18 mouse cellular contexts compared by ENCODE assay signal in the genomic region with DNA sequence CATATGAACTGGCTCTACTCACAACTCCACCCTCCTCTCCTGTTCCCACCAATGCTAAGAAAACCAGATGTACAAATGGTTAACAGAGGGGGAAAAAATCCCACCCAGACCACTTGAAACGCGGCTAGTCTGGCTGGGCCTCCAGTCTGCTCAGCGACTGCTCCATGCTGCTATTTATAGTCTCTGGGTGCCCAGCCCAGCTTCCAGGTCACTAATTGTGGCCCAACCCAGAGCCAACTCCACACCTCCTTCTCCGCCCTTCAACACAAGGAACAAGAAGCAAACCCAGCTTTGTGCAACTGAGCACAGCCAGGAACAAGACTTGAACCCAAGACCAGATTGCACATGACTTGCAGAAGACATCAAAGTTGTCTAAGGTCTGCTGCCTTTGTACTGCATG. TPM values are rescaled to one million over a fixed set of nuclear protein-coding genes. Genes with fewer than 3 reads are reported as not detected.
DNase-seq lines count a peak whose midpoint lies in the region; ATAC-seq and TF ChIP-seq lines count a peak whose summit lies in the region.
"Had no signal": no experiment of that assay in that cellular context is flagged by ENCODE, and none has a peak within 500 bp of the region (broad histone marks: within the 10 kb centered on the region; RNA-seq: fewer than 3 reads in every experiment).

No protein-coding gene starts in this region.

- TF ChIP-seq EP300 in heart, adult 2 months (IDR thresholded peaks at IDR 0.05; ENCODE audit: insufficient read depth, low read depth, low read length) = no peak

- H3K27ac ChIP-seq in intestine, embryonic 15.5 days = no peak overlapping the region
- H3K27ac ChIP-seq in intestine, postnatal 0 days (ENCODE audit: low read depth, low read length) = no peak overlapping the region
- H3K27ac ChIP-seq in heart, adult 2 months = no peak overlapping the region; the same call in 1 of the 2 replicates
- H3K27ac ChIP-seq in heart, embryonic 14.5 days (replicated peaks in 1 of 2; ENCODE audit: control insufficient read depth in 1 of 2, insufficient read depth in 1 of 2, low read depth in 2 of 2, low read length in 2 of 2) = peak overlapping the region; percentile 46 to 49
- H3K27ac ChIP-seq: embryonic facial prominence, embryonic 15.5 days; layer of hippocampus, adult 2 months; lung, embryonic 15.5 days; neural tube, embryonic 13.5 days had no signal

- H3K4me3 ChIP-seq in intestine, embryonic 15.5 days (replicated peaks) = no peak overlapping the region
- H3K4me3 ChIP-seq in intestine, postnatal 0 days (ENCODE audit: low read depth, low read length) = no peak overlapping the region
- no peak overlapping the region for H3K4me3 ChIP-seq in heart, adult 2 months
- H3K4me3 ChIP-seq in heart, embryonic 14.5 days (ENCODE audit: control insufficient read depth in 1 of 2, insufficient read depth in 1 of 2, low read depth in 1 of 2, low read length in 2 of 2) = no peak overlapping the region
- H3K4me3 ChIP-seq: embryonic facial prominence, embryonic 15.5 days; layer of hippocampus, adult 2 months; lung, embryonic 15.5 days; neural tube, embryonic 13.5 days had no signal

- 20% methylated on average over 4 of the region's 4 CpGs for WGBS in intestine, embryonic 15.5 days
- 8% methylated on average over 4 of the region's 4 CpGs for WGBS in intestine, postnatal 0 days
- WGBS in heart, adult 2 months = 14% methylated on average over 4 of the region's 4 CpGs
- WGBS in heart, embryonic 14.5 days = 14% methylated on average over 4 of the region's 4 CpGs

- TF ChIP-seq CTCF in intestine, postnatal 0 days (IDR thresholded peaks at IDR 0.05; ENCODE audit: low read depth) = no peak
- TF ChIP-seq CTCF in heart, adult 2 months (IDR thresholded peaks at IDR 0.05) = no peak

- H3K9ac ChIP-seq in intestine, embryonic 15.5 days = no peak overlapping the region
- H3K9ac ChIP-seq in intestine, postnatal 0 days (ENCODE audit: low read depth, low read length) = no peak overlapping the region
- H3K9ac ChIP-seq in heart, adult 2 months (ENCODE audit: low read depth, low read length) = no peak overlapping the region
- no peak overlapping the region for H3K9ac ChIP-seq in heart, embryonic 14.5 days (ENCODE audit: low read length)
- H3K9ac ChIP-seq: embryonic facial prominence, embryonic 15.5 days; lung, embryonic 15.5 days; neural tube, embryonic 13.5 days had no signal

- no peak overlapping the region for H3K4me2 ChIP-seq in intestine, embryonic 15.5 days (replicated peaks)
- H3K4me2 ChIP-seq in intestine, postnatal 0 days (replicated peaks; ENCODE audit: low read depth) = no peak overlapping the region
- peak overlapping the region; percentile 30 for H3K4me2 ChIP-seq in heart, embryonic 14.5 days (ENCODE audit: low read length)
- H3K4me2 ChIP-seq: embryonic facial prominence, embryonic 15.5 days; lung, embryonic 15.5 days; neural tube, embryonic 13.5 days had no signal

- no peaks in the 10 kb centered on the region for H3K36me3 ChIP-seq in intestine, embryonic 15.5 days
- no peaks in the 10 kb centered on the region for H3K36me3 ChIP-seq in intestine, postnatal 0 days (ENCODE audit: control insufficient read depth, insufficient read depth)
- H3K36me3 ChIP-seq in heart, adult 2 months (ENCODE audit: control insufficient read depth, insufficient read depth, low read length) = no peaks in the 10 kb centered on the region
- H3K36me3 ChIP-seq in heart, embryonic 14.5 days (ENCODE audit: control insufficient read depth, insufficient read depth, low read length) = no peaks in the 10 kb centered on the region
- H3K36me3 ChIP-seq: embryonic facial prominence, embryonic 15.5 days; lung, embryonic 15.5 days; neural tube, embryonic 13.5 days had no signal

- TF ChIP-seq POLR2A in heart, adult 2 months (IDR thresholded peaks at IDR 0.05; ENCODE audit: insufficient read depth, low read depth, low read length) = no peak

- H3K27me3 ChIP-seq in intestine, embryonic 15.5 days (replicated peaks) = no peaks in the 10 kb centered on the region
- no peaks in the 10 kb centered on the region for H3K27me3 ChIP-seq in intestine, postnatal 0 days (replicated peaks; ENCODE audit: control insufficient read depth, insufficient read depth, low read length)
- no peaks in the 10 kb centered on the region for H3K27me3 ChIP-seq in heart, adult 2 months (ENCODE audit: control insufficient read depth, insufficient read depth, low read length)
- no peaks in the 10 kb centered on the region for H3K27me3 ChIP-seq in heart, embryonic 14.5 days (ENCODE audit: control insufficient read depth, insufficient read depth, low read length)
- H3K27me3 ChIP-seq: embryonic facial prominence, embryonic 15.5 days; lung, embryonic 15.5 days; neural tube, embryonic 13.5 days had no signal

- ATAC-seq in intestine, embryonic 15.5 days = peak; percentile 72
- ATAC-seq in intestine, postnatal 0 days = no peak
- ATAC-seq in heart, embryonic 14.5 days (ENCODE audit: insufficient number of reproducible peaks, insufficient read depth, low FRiP score, low read depth) = no peak
- ATAC-seq: hindbrain, embryonic 16.5 days had no signal

- no peaks in the 10 kb centered on the region for H3K79me2 ChIP-seq in heart, adult 2 months (replicated peaks; ENCODE audit: control insufficient read depth, insufficient read depth, low read length)

- intact Hi-C loops in heart, adult 2 months (cut with DNase I) = no loop called here

- H3K9me3 ChIP-seq in intestine, embryonic 15.5 days = no peaks in the 10 kb centered on the region
- H3K9me3 ChIP-seq in intestine, postnatal 0 days (ENCODE audit: control insufficient read depth) = no peaks in the 10 kb centered on the region
- no peaks in the 10 kb centered on the region for H3K9me3 ChIP-seq in heart, embryonic 14.5 days (ENCODE audit: control insufficient read depth, low read length)
- H3K9me3 ChIP-seq: embryonic facial prominence, embryonic 15.5 days; lung, embryonic 15.5 days; neural tube, embryonic 13.5 days had no signal

- DNase-seq in heart, adult 2 months = peak; percentile 20 to 35
- peak; percentile 7 for DNase-seq in skeletal muscle tissue, adult 2 months (ENCODE audit: low read depth, low spot score)
- no peak for DNase-seq in cerebellum, postnatal 36 days
- no peak for DNase-seq in yolk sac, embryonic 10.5 days (ENCODE audit: low spot score)
- DNase-seq: cerebellum, adult 11 months; right cerebral cortex, postnatal 4 days; thymus, postnatal 4 days had no signal

- H3K4me1 ChIP-seq in intestine, embryonic 15.5 days (replicated peaks) = peaks cover 11% of the 10 kb centered on the region; the same call in 1 of the 2 replicates
- H3K4me1 ChIP-seq in intestine, postnatal 0 days (replicated peaks; ENCODE audit: control insufficient read depth, insufficient read depth, low read length) = no peaks in the 10 kb centered on the region
- H3K4me1 ChIP-seq in heart, adult 2 months (ENCODE audit: control insufficient read depth, insufficient read depth, low read length) = peaks cover 2% of the 10 kb centered on the region
- peaks cover 6 to 9% of the 10 kb centered on the region in 2 experiments for H3K4me1 ChIP-seq in heart, embryonic 14.5 days (ENCODE audit: control insufficient read depth in 2 of 2, insufficient read depth in 2 of 2, low read length in 2 of 2)
- H3K4me1 ChIP-seq: lung, embryonic 15.5 days; neural tube, embryonic 13.5 days had no signal

RNA-seq across cellular contexts. Expression of gene Ihh, which starts 54.5 kb away (rescaled TPM):
- 29.1 and 30.9 TPM in 2 replicates for polyA plus RNA-seq in intestine, embryonic 15.5 days (2015; fragmentation: Nextera tagmentation; extraction: Ambion mirVana)
- 24.9 and 25.3 TPM in 2 replicates for polyA plus RNA-seq in intestine, postnatal 0 days (2015; fragmentation: Nextera tagmentation; extraction: Ambion mirVana)
- under 1 TPM; 0.14 to 0.16 TPM for total RNA-seq in heart, adult 2 months (2021)
- polyA plus RNA-seq in heart, adult 2 months (2012; rRNA removed) = 0.04 and 0.23 TPM in 2 replicates
- 0.14 TPM in 1 of 2 replicates, not detected in the other for polyA plus RNA-seq in heart, embryonic 14.5 days (2014; fragmentation: Nextera tagmentation; extraction: Ambion mirVana)
- total RNA-seq: common myeloid progenitor, adult 5-6 weeks; granulocyte monocyte progenitor cell, adult 5-6 weeks; monocyte, adult 5-6 weeks had no signal

Comparison
In these comparisons a context has a peak if more than half of its experiments do, and no peak if none do; other contexts are left out.
1. H3K27ac ChIP-seq: peak in heart, embryonic 14.5 days (2 of 2); none in intestine, embryonic 15.5 days (single experiment), intestine, postnatal 0 days (single experiment) and heart, adult 2 months (single experiment).
2. DNase-seq: peak in heart, adult 2 months (2 of 2) and skeletal muscle tissue, adult 2 months (single experiment); none in cerebellum, postnatal 36 days (0 of 2) and yolk sac, embryonic 10.5 days (single experiment).
3. RNA of gene Ihh, which starts 54.5 kb away (polyA plus RNA-seq): 29.1 to 30.9 TPM in intestine, embryonic 15.5 days and 24.9 to 25.3 TPM in intestine, postnatal 0 days; 0.14 TPM in heart, embryonic 14.5 days and 0.04 to 0.23 TPM in heart, adult 2 months; every median in the first group is over 10 times any median in the second.